Mouse (Mus musculus) midbrain, embryonic 10.5 days (tissue): ENCODE results near the gene H1f0. TPM values are rescaled to one million over a fixed set of nuclear protein-coding genes. Genes with fewer than 3 reads are reported as not detected.

ENCODE experiments used
- DNase-seq: peaks from one replicate; pipeline ENCODE4 v3.0.0-alpha.2; 2017; ENCODE audit warnings: low spot score
- H3K27ac ChIP-seq: fragments of 300-500 bp; sonication (generic); replicated peaks from 2 replicates; pipeline ENCODE4 v1.5.1; 2016; ENCODE audit warnings: mild to moderate bottlenecking
- H3K27me3 ChIP-seq: fragments of 300-500 bp; sonication (generic); 2 replicates; pipeline ENCODE4 v1.6.1; 2016; ENCODE audit warnings: low read depth, mild to moderate bottlenecking; ENCODE audit not compliant: poor library complexity, severe bottlenecking
- H3K36me3 ChIP-seq: fragments of 300-500 bp; sonication (generic); 2 replicates; pipeline ENCODE4 v1.6.1; 2016; ENCODE audit warnings: mild to moderate bottlenecking, moderate library complexity
- H3K4me1 ChIP-seq: fragments of 300-500 bp; sonication (generic); 2 replicates; pipeline ENCODE4 v1.6.1; 2016
- H3K4me3 ChIP-seq: fragments of 300-500 bp; sonication (generic); 2 replicates; pipeline ENCODE4 v1.5.1; 2016; ENCODE audit warnings: mild to moderate bottlenecking, moderate library complexity
- H3K9me3 ChIP-seq: fragments of 300-500 bp; sonication (generic); replicated peaks from 2 replicates; pipeline ENCODE4 v1.6.1; 2016; ENCODE audit warnings: mild to moderate bottlenecking
- WGBS: fragments of 180-500 bp; shearing (Covaris S2); methylation state at CpG from one replicate; pipeline ENCODE4 v1.1.7; 2016; 5-methylcytosine and 5-hydroxymethylcytosine counted together
- polyA plus RNA-seq: library from polyadenylated mRNA; unstranded; fragments of >200 nt; fragmentation: Nextera tagmentation; extraction: Ambion mirVana; gene quantifications from 2 replicates; pipeline ENCODE4 v1.2.1, GENCODE M21; 2016

H1f0 gene
- polyA plus RNA-seq, 1 experiment from 2014 or later, result 421 TPM

GRCm38 (mm10) chr15:79050160-79050845, 22.1 kb downstream of the H1f0 start:
- H3K27ac ChIP-seq, result no peak overlapping the region; the same call in 1 of the 2 replicates
- peaks cover 10% of the 10 kb centered on the region for H3K27me3 ChIP-seq
- WGBS, result 78% methylated on average over 9 of the region's 9 CpGs
- H3K4me1 ChIP-seq, result peaks cover 13% of the 10 kb centered on the region
- H3K4me3 ChIP-seq, result no peak overlapping the region
- no peak for DNase-seq
- peaks cover 40% of the 10 kb centered on the region for H3K36me3 ChIP-seq
- no peaks in the 10 kb centered on the region for H3K9me3 ChIP-seq

DNA sequence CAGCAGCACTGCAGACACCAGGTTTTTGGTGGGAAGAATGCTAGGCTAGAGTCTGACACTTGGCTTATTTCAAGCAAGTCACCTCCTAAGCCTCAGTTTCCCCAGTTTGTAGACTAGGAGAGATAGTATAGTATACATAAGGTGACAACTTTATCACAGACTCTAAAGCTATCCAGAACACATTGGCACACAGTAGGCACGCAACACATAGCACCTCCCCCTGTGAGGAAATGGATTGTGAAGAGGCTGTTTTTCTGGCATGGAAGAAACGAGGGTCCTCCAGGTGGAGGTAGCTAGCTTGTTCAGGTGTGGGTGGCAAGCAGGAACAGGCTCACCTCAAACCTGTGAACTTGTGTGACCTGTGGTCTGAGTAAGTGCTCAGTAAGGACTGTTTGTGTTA, 22.7 kb downstream of the H1f0 start:
- no peak for DNase-seq
- Histone ChIP-seq H3K27me3 (0 out of 2 replicates have a peak, but pooled peaks cover 6% of the 10 kb centered on the region), H3K27ac (no peak overlapping the region), H3K9me3 (no peaks in the 10 kb centered on the region), H3K36me3 (peaks cover 47% of the 10 kb centered on the region), H3K4me1 (peaks cover 10% of the 10 kb centered on the region), H3K4me3 (no peak overlapping the region)
- WGBS, result 85% methylated on average over 2 of the region's 2 CpGs

DNA sequence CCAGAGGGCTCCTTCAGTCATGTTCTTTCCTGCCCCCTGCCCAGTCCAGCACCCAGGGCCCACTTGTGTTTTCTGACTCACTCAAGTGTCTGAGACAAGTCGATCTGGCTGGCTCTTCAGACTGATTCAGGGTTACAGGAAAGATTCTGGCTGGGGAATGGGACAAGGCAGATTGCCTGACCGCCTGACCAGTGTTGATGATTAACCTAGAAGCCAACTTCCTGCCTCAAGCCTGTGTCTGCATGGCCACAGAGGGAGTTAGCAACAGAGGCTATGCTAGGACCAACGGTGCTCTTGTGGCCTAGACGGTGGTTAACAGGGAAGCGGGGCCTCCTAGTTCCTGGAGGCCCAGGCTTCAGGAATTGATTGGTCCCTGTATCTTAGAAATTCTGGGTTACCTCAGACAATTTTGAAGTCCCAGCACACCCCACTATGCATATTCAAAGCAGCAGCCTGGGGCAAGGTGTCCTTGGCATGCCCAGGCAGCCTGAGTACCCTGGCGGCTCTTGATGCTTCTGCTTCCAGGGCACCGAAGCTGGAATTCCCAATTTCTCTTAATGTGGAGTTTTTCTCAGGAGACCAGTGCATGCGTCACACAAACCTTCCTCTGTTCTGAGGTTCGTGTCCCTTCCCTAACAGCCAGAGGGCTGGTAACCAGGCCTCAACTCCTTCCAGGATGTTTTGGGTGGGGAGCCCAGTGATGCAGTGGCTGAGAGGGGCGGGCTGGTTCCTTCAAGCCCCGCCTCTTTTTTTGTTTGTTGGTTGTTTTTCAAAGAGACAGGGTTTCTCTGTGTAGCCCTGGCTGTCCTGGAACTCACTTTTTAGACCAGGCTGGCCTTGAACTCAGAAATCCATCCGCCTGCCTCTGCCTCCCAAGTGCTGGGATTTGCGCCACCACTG, 23.5 kb downstream of the H1f0 start:
- no peaks in the 10 kb centered on the region for H3K9me3 ChIP-seq
- peaks cover 10% of the 10 kb centered on the region for H3K4me1 ChIP-seq
- H3K4me3 ChIP-seq, result no peak overlapping the region
- peaks cover 54% of the 10 kb centered on the region for H3K36me3 ChIP-seq
- H3K27me3 ChIP-seq, result 0 out of 2 replicates have a peak, but pooled peaks cover 6% of the 10 kb centered on the region
- H3K27ac ChIP-seq, result no peak overlapping the region
- 84% methylated on average over 13 of the region's 13 CpGs for WGBS
- DNase-seq, result no peak

DNA sequence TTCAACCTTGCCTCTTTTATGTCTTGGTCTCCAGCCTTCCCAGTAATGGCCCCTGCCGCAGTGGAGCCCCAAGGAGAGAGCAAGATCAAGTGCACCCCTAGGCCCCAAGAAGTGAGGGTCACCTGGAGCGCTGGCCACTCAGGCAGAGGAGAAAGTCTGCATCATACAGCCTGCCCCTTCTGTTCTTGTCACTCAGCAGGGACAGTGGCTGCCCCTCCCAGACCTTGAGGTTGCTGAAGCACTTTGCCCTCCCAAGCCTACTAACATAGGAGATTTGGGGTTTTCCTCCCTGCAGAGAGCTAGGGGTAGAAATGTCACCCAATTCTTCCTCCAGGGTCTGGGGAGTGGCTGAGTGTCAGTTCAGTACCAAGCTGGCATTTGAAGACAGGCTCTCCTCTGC, 24.1 kb downstream of the H1f0 start:
- H3K27ac ChIP-seq, result no peak overlapping the region
- no peak overlapping the region for H3K4me3 ChIP-seq
- peaks cover 61% of the 10 kb centered on the region for H3K36me3 ChIP-seq
- no peak for DNase-seq
- 0 out of 2 replicates have a peak, but pooled peaks cover 6% of the 10 kb centered on the region for H3K27me3 ChIP-seq
- no peaks in the 10 kb centered on the region for H3K9me3 ChIP-seq
- 84% methylated on average over 2 of the region's 2 CpGs for WGBS
- H3K4me1 ChIP-seq, result peaks cover 10% of the 10 kb centered on the region

- DNase-seq, result no peak
- no peaks in the 10 kb centered on the region for H3K9me3 ChIP-seq
- WGBS, result 88% methylated on average over 7 of the region's 7 CpGs
- H3K4me1 ChIP-seq, result peaks cover 10% of the 10 kb centered on the region
- peaks cover 94% of the 10 kb centered on the region for H3K36me3 ChIP-seq
- no peak overlapping the region for H3K4me3 ChIP-seq
- no peak overlapping the region for H3K27ac ChIP-seq
- H3K27me3 ChIP-seq, result no peaks in the 10 kb centered on the region
These were observed 28.4 kb downstream of the H1f0 start for GRCm38 (mm10) chr15:79056601-79057000.

GRCm38 (mm10) chr15:79057850-79058249, 29.6 kb downstream of the H1f0 start:
- no peak for DNase-seq
- no peak overlapping the region for H3K4me3 ChIP-seq

DNA sequence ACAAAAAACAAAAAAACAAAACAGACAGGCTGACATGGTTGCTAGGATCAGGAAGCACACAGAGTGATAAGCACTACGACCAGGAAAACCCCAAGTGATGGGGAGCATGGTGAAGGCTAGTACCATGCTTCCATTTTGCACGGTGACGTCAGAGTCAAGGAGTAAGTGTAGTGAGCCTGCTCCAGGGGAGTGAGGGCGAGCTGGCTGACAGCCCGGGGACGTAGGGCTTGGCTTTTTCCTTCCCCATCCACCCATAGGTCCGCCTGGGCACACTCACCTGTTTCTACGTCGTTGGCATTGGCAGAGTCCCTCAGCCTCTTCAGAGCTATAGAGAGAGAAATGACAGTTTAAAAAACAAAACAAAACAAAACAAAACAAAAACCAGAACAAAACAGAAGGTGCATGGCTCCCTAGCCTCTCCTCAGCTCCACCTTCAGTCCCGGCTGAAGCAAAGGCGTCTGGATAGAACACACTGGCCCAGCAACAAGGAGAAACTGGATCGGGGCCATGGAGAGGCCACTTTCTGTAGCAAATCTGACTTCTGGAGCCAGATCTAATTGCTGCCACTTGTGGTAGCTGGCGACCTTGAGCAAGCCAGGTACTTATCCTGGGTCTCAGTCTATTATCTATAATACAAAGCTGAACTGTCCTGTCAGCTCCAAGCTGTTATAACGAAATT, 32.8 kb downstream of the H1f0 start:
- Histone ChIP-seq H3K4me1 (peaks cover 25% of the 10 kb centered on the region), H3K4me3 (0 out of 2 replicates have a peak overlapping the region, but pooled peaks have one; percentile 22), H3K9me3 (no peaks in the 10 kb centered on the region), H3K27me3 (no peaks in the 10 kb centered on the region), H3K27ac (no peak overlapping the region), H3K36me3 (peaks cover 50% of the 10 kb centered on the region)
- no peak for DNase-seq
- 85% methylated on average over 14 of the region's 14 CpGs for WGBS

More at GRCm38 (mm10) chr15:79057850-79058249, 29.6 kb downstream of the H1f0 start:
- Histone ChIP-seq H3K36me3 (peaks cover 82% of the 10 kb centered on the region), H3K9me3 (no peaks in the 10 kb centered on the region), H3K27ac (no peak overlapping the region), H3K27me3 (no peaks in the 10 kb centered on the region), H3K4me1 (peaks cover 19% of the 10 kb centered on the region)
- 94% methylated on average over 6 of the region's 6 CpGs for WGBS

GRCm38 (mm10) chr15:79062376-79063159, 34.3 kb downstream of the H1f0 start, which contains the start of gene Ankrd54:
Ankrd54 (minus strand) TSS chr15:79062893.
- no peaks in the 10 kb centered on the region for H3K9me3 ChIP-seq
- WGBS, result under 1% methylated on average over 80 of the region's 80 CpGs
- DNase-seq, result peak; percentile 99
- H3K4me3 ChIP-seq, result peak within 1 kb of the TSS; percentile 98
- no peaks in the 10 kb centered on the region for H3K27me3 ChIP-seq
- H3K4me1 ChIP-seq, result peaks cover 30% of the 10 kb centered on the region
- H3K36me3 ChIP-seq, result peaks cover 34% of the 10 kb centered on the region
- peak within 1 kb of the TSS; percentile 92 for H3K27ac ChIP-seq

- no peak for DNase-seq
- Histone ChIP-seq H3K36me3 (peaks cover 28% of the 10 kb centered on the region), H3K27me3 (no peaks in the 10 kb centered on the region), H3K4me3 (peak overlapping the region; percentile 98), H3K27ac (peak overlapping the region; percentile 80), H3K4me1 (peaks cover 30% of the 10 kb centered on the region), H3K9me3 (no peaks in the 10 kb centered on the region)
- 10% methylated on average over 14 of the region's 14 CpGs for WGBS
These were observed 35.0 kb downstream of the H1f0 start for GRCm38 (mm10) chr15:79063160-79063740.

DNA sequence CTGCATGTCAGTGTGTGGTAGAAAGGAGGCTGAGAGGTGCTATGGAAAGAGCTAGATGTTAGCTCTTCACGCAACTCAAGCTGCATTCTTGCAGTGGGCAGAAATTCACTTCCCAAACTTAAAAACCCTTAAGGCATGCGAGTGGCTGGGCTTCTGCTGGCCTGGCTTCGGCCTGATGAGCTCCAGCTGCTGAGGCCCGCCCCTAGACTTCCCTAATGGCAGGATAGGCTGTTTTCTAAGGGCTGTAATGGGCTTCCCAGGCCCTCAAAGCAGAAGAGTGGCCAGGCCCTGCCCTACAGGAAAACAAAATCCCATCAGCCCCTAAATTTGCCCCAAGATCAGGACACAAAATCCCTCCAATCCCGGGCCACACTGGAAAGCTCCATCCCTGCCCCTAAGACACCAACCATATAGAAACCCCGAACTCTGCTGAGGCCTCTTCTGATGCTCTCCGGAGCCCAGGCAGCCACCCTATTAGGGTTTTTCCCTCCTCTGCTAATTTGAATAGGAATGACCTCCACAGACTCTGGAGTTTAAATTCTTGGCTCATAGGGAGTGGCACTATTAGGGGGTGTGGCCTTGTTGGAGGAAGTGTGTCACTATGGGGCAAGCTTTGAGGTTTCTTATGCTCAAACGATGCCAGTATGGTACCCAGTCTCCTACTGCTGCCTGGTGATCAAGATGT, 37.0 kb downstream of the H1f0 start:
- no peaks in the 10 kb centered on the region for H3K27me3 ChIP-seq
- 69% methylated on average over 8 of the region's 8 CpGs for WGBS
- no peak overlapping the region for H3K4me3 ChIP-seq
- peaks cover 8% of the 10 kb centered on the region for H3K36me3 ChIP-seq
- H3K9me3 ChIP-seq, result no peaks in the 10 kb centered on the region
- H3K4me1 ChIP-seq, result peaks cover 30% of the 10 kb centered on the region
- no peak for DNase-seq
- H3K27ac ChIP-seq, result no peak overlapping the region

DNA sequence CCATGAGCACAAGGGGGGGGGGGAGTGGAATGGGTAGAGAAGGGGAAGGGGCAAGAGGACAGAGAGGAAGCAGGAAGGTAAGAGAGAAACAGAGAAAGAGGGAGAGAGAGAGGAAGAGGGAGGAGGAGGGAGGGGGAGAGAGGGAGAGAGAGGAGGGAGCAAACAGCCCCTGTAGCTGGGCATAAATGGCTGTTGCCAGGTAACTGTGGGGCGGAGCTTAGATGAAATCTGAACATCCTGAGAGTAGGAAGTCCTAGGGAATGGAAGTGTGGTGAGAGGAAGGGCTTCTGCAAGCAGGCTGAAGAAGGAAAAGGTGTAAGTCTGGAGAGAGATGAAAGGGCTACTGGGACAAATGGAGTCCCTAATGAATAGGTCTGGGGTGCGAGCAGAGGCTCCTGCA, 38.0 kb downstream of the H1f0 start:
- Histone ChIP-seq H3K27ac (no peak overlapping the region; the same call in 1 of the 2 replicates), H3K9me3 (no peaks in the 10 kb centered on the region), H3K36me3 (no peaks in the 10 kb centered on the region), H3K27me3 (no peaks in the 10 kb centered on the region), H3K4me1 (peaks cover 24% of the 10 kb centered on the region), H3K4me3 (no peak overlapping the region)
- 71% methylated on average over 2 of the region's 2 CpGs for WGBS
- no peak for DNase-seq
